Mouse (Mus musculus) brain, embryonic 18.5 days (tissue): Measurements from ENCODE around the gene Prpf4.

Source experiments
- DNase-seq: peaks from one replicate; pipeline ENCODE4 v3.0.0-alpha.2; 2012; ENCODE audit warnings: low read depth, low spot score

Gene Prpf4

GRCm38 (mm10) chr4:62408601-62409282 lies at the start of gene Prpf4, which contains the start of gene Cdc26:
Gene Prpf4 (plus strand): TSS chr4:62408797.
Gene Cdc26 (minus strand): TSS chr4:62408642.
- DNase-seq = peak; percentile 98

GRCm38 (mm10) chr4:62359256-62359775 lies 49.3 kb upstream of the Prpf4 start:
- no peak for DNase-seq

- peak; percentile 96 for DNase-seq
These were observed 48.4 kb upstream of the Prpf4 start, which contains the start of the genes Fkbp15 and Slc31a1 for GRCm38 (mm10) chr4:62360088-62360804. Gene Fkbp15 (minus strand): TSS chr4:62360548. Gene Slc31a1 (plus strand): TSS chr4:62360727.

GRCm38 (mm10) chr4:62360805-62361455 lies 47.7 kb upstream of the Prpf4 start:
- DNase-seq = no peak

GRCm38 (mm10) chr4:62361571-62361970 lies 47.0 kb upstream of the Prpf4 start:
- DNase-seq = no peak

- no peak for DNase-seq
These were observed 46.6 kb upstream of the Prpf4 start for GRCm38 (mm10) chr4:62361997-62362396.

- no peak for DNase-seq
These were observed 46.2 kb upstream of the Prpf4 start for GRCm38 (mm10) chr4:62362437-62362836.

- no peak for DNase-seq
These were observed 44.3 kb upstream of the Prpf4 start for GRCm38 (mm10) chr4:62364299-62364698.

GRCm38 (mm10) chr4:62366291-62366690 lies 42.3 kb upstream of the Prpf4 start:
- DNase-seq = no peak

- no peak for DNase-seq
These were observed 41.0 kb upstream of the Prpf4 start for GRCm38 (mm10) chr4:62367586-62367985.

- DNase-seq = no peak
These were observed 39.5 kb upstream of the Prpf4 start for GRCm38 (mm10) chr4:62369091-62369490.

GRCm38 (mm10) chr4:62372410-62372809 lies 36.2 kb upstream of the Prpf4 start:
- DNase-seq = no peak

- DNase-seq = no peak
These were observed 35.6 kb upstream of the Prpf4 start for GRCm38 (mm10) chr4:62372818-62373520.

- no peak for DNase-seq
These were observed 34.9 kb upstream of the Prpf4 start for GRCm38 (mm10) chr4:62373668-62374067.

GRCm38 (mm10) chr4:62374342-62374741 lies 34.3 kb upstream of the Prpf4 start:
- no peak for DNase-seq

- DNase-seq = no peak
These were observed 32.5 kb upstream of the Prpf4 start for GRCm38 (mm10) chr4:62376123-62376522.

GRCm38 (mm10) chr4:62379724-62380381 lies 28.7 kb upstream of the Prpf4 start:
- no peak for DNase-seq

- DNase-seq = no peak
These were observed 25.4 kb upstream of the Prpf4 start for GRCm38 (mm10) chr4:62383207-62383606.

- DNase-seq = no peak
These were observed 24.8 kb upstream of the Prpf4 start for GRCm38 (mm10) chr4:62383752-62384151.

- DNase-seq = no peak
These were observed 24.4 kb upstream of the Prpf4 start for GRCm38 (mm10) chr4:62384159-62384558.

- DNase-seq = no peak
These were observed 23.2 kb upstream of the Prpf4 start for GRCm38 (mm10) chr4:62385439-62385838.
